Comparison of ENCODE assay signal across 15 mouse cellular contexts in genomic region chr3:147423895-147424575, GRCm38 (mm10).
A peak's percentile ranks its signal among the peaks of the same experiment; 100 is the strongest.
DNase-seq lines count a peak whose midpoint lies in the region; ATAC-seq and TF ChIP-seq lines count a peak whose summit lies in the region.
"Had no signal": no experiment of that assay in that cellular context is flagged by ENCODE, and none has a peak within 500 bp of the region (broad histone marks: within the 10 kb centered on the region; RNA-seq: fewer than 3 reads in every experiment).

No protein-coding gene starts in this region.

- no peaks in the 10 kb centered on the region for H3K36me3 ChIP-seq in forebrain, embryonic 14.5 days (ENCODE audit: control insufficient read depth, insufficient read depth, low read length)
- no peaks in the 10 kb centered on the region for H3K36me3 ChIP-seq in forebrain, embryonic 15.5 days
- no peaks in the 10 kb centered on the region for H3K36me3 ChIP-seq in neural tube, embryonic 11.5 days (ENCODE audit: control insufficient read depth, insufficient read depth, low read length)
- H3K36me3 ChIP-seq in neural tube, embryonic 15.5 days = no peaks in the 10 kb centered on the region
- H3K36me3 ChIP-seq in hindbrain, embryonic 11.5 days (ENCODE audit: control insufficient read depth, insufficient read depth, low read length) = no peaks in the 10 kb centered on the region

- H3K4me1 ChIP-seq in forebrain, embryonic 14.5 days (ENCODE audit: control insufficient read depth, insufficient read depth, low read length) = peaks cover 6% of the 10 kb centered on the region
- H3K4me1 ChIP-seq in forebrain, embryonic 15.5 days = peaks cover 13% of the 10 kb centered on the region; the same call in 1 of the 2 replicates
- peaks cover 4% of the 10 kb centered on the region; the same call in 1 of the 2 replicates for H3K4me1 ChIP-seq in neural tube, embryonic 11.5 days (ENCODE audit: control insufficient read depth, insufficient read depth, low read length)
- peaks cover 6% of the 10 kb centered on the region; the same call in 1 of the 2 replicates for H3K4me1 ChIP-seq in neural tube, embryonic 15.5 days
- 0 out of 2 replicates have a peak, but pooled peaks cover 2% of the 10 kb centered on the region for H3K4me1 ChIP-seq in hindbrain, embryonic 11.5 days (replicated peaks; ENCODE audit: control insufficient read depth, insufficient read depth, low read length)
- H3K4me1 ChIP-seq in lung, adult 2 months (ENCODE audit: control insufficient read depth, insufficient read depth, low read length) = no peaks in the 10 kb centered on the region

- no peak overlapping the region for H3K27ac ChIP-seq in forebrain, embryonic 14.5 days (ENCODE audit: low read depth, low read length)
- H3K27ac ChIP-seq in forebrain, embryonic 15.5 days (replicated peaks) = no peak overlapping the region
- no peak overlapping the region for H3K27ac ChIP-seq in neural tube, embryonic 11.5 days (ENCODE audit: low read depth, low read length)
- no peak overlapping the region for H3K27ac ChIP-seq in neural tube, embryonic 15.5 days (replicated peaks)
- H3K27ac ChIP-seq in hindbrain, embryonic 11.5 days (ENCODE audit: low read depth, low read length) = no peak overlapping the region

- H3K9me3 ChIP-seq in forebrain, embryonic 14.5 days (replicated peaks; ENCODE audit: control insufficient read depth, low read length) = no peaks in the 10 kb centered on the region
- no peaks in the 10 kb centered on the region for H3K9me3 ChIP-seq in forebrain, embryonic 15.5 days
- H3K9me3 ChIP-seq in neural tube, embryonic 11.5 days (ENCODE audit: control insufficient read depth, low read length) = no peaks in the 10 kb centered on the region
- H3K9me3 ChIP-seq in neural tube, embryonic 15.5 days (replicated peaks) = no peaks in the 10 kb centered on the region
- no peaks in the 10 kb centered on the region for H3K9me3 ChIP-seq in hindbrain, embryonic 11.5 days (ENCODE audit: control insufficient read depth, low read length)

- no peak overlapping the region for H3K4me2 ChIP-seq in forebrain, embryonic 14.5 days (ENCODE audit: low read length)
- no peak overlapping the region for H3K4me2 ChIP-seq in forebrain, embryonic 15.5 days (replicated peaks)
- H3K4me2 ChIP-seq in neural tube, embryonic 11.5 days (ENCODE audit: low read depth) = no peak overlapping the region
- no peak overlapping the region for H3K4me2 ChIP-seq in neural tube, embryonic 15.5 days
- no peak overlapping the region for H3K4me2 ChIP-seq in hindbrain, embryonic 11.5 days (replicated peaks; ENCODE audit: low read depth, low read length)

- TF ChIP-seq POLR2A in lung, adult 2 months (IDR thresholded peaks at IDR 0.05; ENCODE audit: borderline replicate concordance, extremely low read depth, low read depth, low read length) = no peak

- no peak for TF ChIP-seq CTCF in lung, adult 2 months (IDR thresholded peaks at IDR 0.05; ENCODE audit: insufficient read depth, low read length)

- no peak overlapping the region for H3K9ac ChIP-seq in forebrain, embryonic 14.5 days (ENCODE audit: low read length)
- no peak overlapping the region for H3K9ac ChIP-seq in forebrain, embryonic 15.5 days (replicated peaks)
- no peak overlapping the region for H3K9ac ChIP-seq in neural tube, embryonic 11.5 days (ENCODE audit: low read length)
- H3K9ac ChIP-seq in neural tube, embryonic 15.5 days (replicated peaks) = no peak overlapping the region
- no peak overlapping the region for H3K9ac ChIP-seq in hindbrain, embryonic 11.5 days (ENCODE audit: low read depth, low read length)

- peak; percentile 37 for DNase-seq in forebrain, embryonic 14.5 days (ENCODE audit: low spot score)
- DNase-seq in neural tube, embryonic 11.5 days (ENCODE audit: low spot score) = peak; percentile 24
- DNase-seq in hindbrain, embryonic 11.5 days (ENCODE audit: low spot score) = peak; percentile 51
- DNase-seq in retina, postnatal 1 day = peak; percentile 46
- DNase-seq in thymus, postnatal 0 days (ENCODE audit: low spot score) = no peak
- DNase-seq in lung, adult 2 months = no peak
- DNase-seq: adrenal gland, postnatal 10 days; B cell, adult 2 months; cerebellum, adult 18-20 months; heart, adult 18-20 months; heart, postnatal 4 days; thymus, adult 2 months had no signal

- no peak for ATAC-seq in forebrain, embryonic 14.5 days
- no peak for ATAC-seq in forebrain, embryonic 15.5 days (replicated peaks)
- ATAC-seq in neural tube, embryonic 11.5 days (ENCODE audit: insufficient read depth, low FRiP score, low TSS enrichment) = no peak
- ATAC-seq in neural tube, embryonic 15.5 days (ENCODE audit: low FRiP score) = no peak
- peak; percentile 80 for ATAC-seq in hindbrain, embryonic 11.5 days (ENCODE audit: low FRiP score)
- ATAC-seq: intestine, postnatal 0 days had no signal

- WGBS in forebrain, embryonic 14.5 days = 11% methylated on average over 2 of the region's 2 CpGs
- 16% methylated on average over 2 of the region's 2 CpGs for WGBS in forebrain, embryonic 15.5 days
- WGBS in neural tube, embryonic 11.5 days = 46% methylated on average over 2 of the region's 2 CpGs
- 21% methylated on average over 2 of the region's 2 CpGs for WGBS in neural tube, embryonic 15.5 days
- WGBS in hindbrain, embryonic 11.5 days = 35% methylated on average over 2 of the region's 2 CpGs
- 72% methylated on average over 2 of the region's 2 CpGs for WGBS in lung, adult 2 months

- H3K4me3 ChIP-seq in forebrain, embryonic 14.5 days (ENCODE audit: low read depth, low read length) = no peak overlapping the region
- H3K4me3 ChIP-seq in forebrain, embryonic 15.5 days = no peak overlapping the region
- no peak overlapping the region for H3K4me3 ChIP-seq in neural tube, embryonic 11.5 days (ENCODE audit: low read depth, low read length)
- no peak overlapping the region for H3K4me3 ChIP-seq in neural tube, embryonic 15.5 days (replicated peaks)
- no peak overlapping the region for H3K4me3 ChIP-seq in hindbrain, embryonic 11.5 days (ENCODE audit: low read depth, low read length)
- H3K4me3 ChIP-seq in lung, adult 2 months (replicated peaks; ENCODE audit: extremely low read depth, low read depth, low read length) = no peak overlapping the region

- H3K27me3 ChIP-seq in forebrain, embryonic 14.5 days (replicated peaks; ENCODE audit: control insufficient read depth, insufficient read depth, low read length) = no peaks in the 10 kb centered on the region
- H3K27me3 ChIP-seq in forebrain, embryonic 15.5 days = no peaks in the 10 kb centered on the region
- no peaks in the 10 kb centered on the region for H3K27me3 ChIP-seq in neural tube, embryonic 11.5 days (ENCODE audit: control insufficient read depth, insufficient read depth, low read length)
- H3K27me3 ChIP-seq in neural tube, embryonic 15.5 days (replicated peaks) = no peaks in the 10 kb centered on the region
- no peaks in the 10 kb centered on the region for H3K27me3 ChIP-seq in hindbrain, embryonic 11.5 days (ENCODE audit: control insufficient read depth, insufficient read depth, low read length)

Comparison
In these comparisons a context has a peak if more than half of its experiments do, and no peak if none do; other contexts are left out.
1. DNase-seq: peak in forebrain, embryonic 14.5 days (single experiment), neural tube, embryonic 11.5 days (single experiment), hindbrain, embryonic 11.5 days (single experiment) and retina, postnatal 1 day (single experiment); none in thymus, postnatal 0 days (single experiment) and lung, adult 2 months (single experiment).